Mouse (Mus musculus) embryonic fibroblast, embryonic 13.5 days (primary cell): ENCODE measurements around the gene Prpsap2.

Experiments
- CTCF ChIP-seq: IDR thresholded peaks from 2 replicates; pipeline ENCODE4 v1.5.1; 2011; ENCODE audit warnings: mild to moderate bottlenecking, control low read depth, low read length, moderate library complexity, borderline replicate concordance; ENCODE audit not compliant: insufficient read depth
- POLR2A ChIP-seq: IDR thresholded peaks from 2 replicates; pipeline ENCODE4 v1.6.1; 2011; ENCODE audit warnings: low read depth, mild to moderate bottlenecking, control low read depth, low read length, moderate library complexity

DNA sequence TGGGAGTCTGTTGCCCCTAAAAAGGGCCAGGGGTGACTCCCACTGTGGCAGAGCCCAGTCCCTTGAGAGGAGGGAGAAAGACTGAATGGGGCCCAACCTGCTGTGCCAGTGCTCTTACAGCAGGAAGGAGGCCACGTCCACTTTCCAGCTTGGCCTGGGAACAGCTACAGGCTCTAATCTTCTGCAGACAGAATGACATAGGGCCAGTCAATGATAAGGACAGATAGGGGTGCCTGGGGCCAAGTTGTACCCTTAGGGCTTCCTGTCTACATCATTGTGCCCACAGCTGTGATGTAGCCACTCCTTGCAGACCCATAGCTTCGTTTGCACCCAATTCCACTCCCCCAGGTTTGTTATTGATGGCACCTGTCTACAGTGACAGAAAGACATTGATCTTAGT lies 75.7 kb downstream of the Prpsap2 start:
- no peak for TF ChIP-seq CTCF
- no peak for TF ChIP-seq POLR2A
